Mouse (Mus musculus) midbrain, embryonic 12.5 days (tissue): Measurements from ENCODE around the gene Pcbp1. TPM values are rescaled to one million over a fixed set of nuclear protein-coding genes. Genes with fewer than 3 reads are reported as not detected.
A peak's percentile ranks its signal among the peaks of the same experiment; 100 is the strongest.

Experiments
- ATAC-seq: fragments of 200-750 bp; cut with Nextera tagmentation; 2 replicates; pipeline ENCODE4 v1.8.0; 2017; ENCODE audit warnings: low read depth, moderate TSS enrichment, moderate library complexity; ENCODE audit not compliant: low FRiP score
- H3K27ac ChIP-seq: fragments of 300-500 bp; sonication (generic); replicated peaks from 2 replicates; pipeline ENCODE4 v1.5.1; 2016; ENCODE audit warnings: mild to moderate bottlenecking
- H3K27me3 ChIP-seq: fragments of 300-500 bp; sonication (generic); 2 replicates; pipeline ENCODE4 v1.6.1; 2016; ENCODE audit warnings: mild to moderate bottlenecking
- H3K36me3 ChIP-seq: fragments of 300-500 bp; sonication (generic); 2 replicates; pipeline ENCODE4 v1.6.1; 2016
- H3K4me1 ChIP-seq: fragments of 300-500 bp; sonication (generic); 2 replicates; pipeline ENCODE4 v1.6.1; 2016
- H3K4me2 ChIP-seq: fragments of 300-500 bp; sonication (generic); replicated peaks from 2 replicates; pipeline ENCODE4 v1.6.1; 2016; ENCODE audit warnings: mild to moderate bottlenecking, moderate library complexity
- H3K4me3 ChIP-seq: fragments of 300-500 bp; sonication (generic); 2 replicates; pipeline ENCODE4 v1.5.1; 2016; ENCODE audit warnings: mild to moderate bottlenecking
- H3K9ac ChIP-seq: fragments of 300-500 bp; sonication (generic); replicated peaks from 2 replicates; pipeline ENCODE4 v1.6.1; 2016; ENCODE audit warnings: mild to moderate bottlenecking, moderate library complexity
- H3K9me3 ChIP-seq: fragments of 300-500 bp; sonication (generic); 2 replicates; pipeline ENCODE4 v1.6.1; 2016; ENCODE audit warnings: mild to moderate bottlenecking
- WGBS: fragments of 180-500 bp; shearing (Covaris S2); methylation state at CpG from one replicate; pipeline ENCODE4 v1.1.7; 2016; 5-methylcytosine and 5-hydroxymethylcytosine counted together
- polyA plus RNA-seq: library from polyadenylated mRNA; unstranded; fragments of >200 nt; fragmentation: Nextera tagmentation; extraction: Ambion mirVana; gene quantifications from 2 replicates; pipeline ENCODE4 v1.2.1, GENCODE M21; 2016

The Pcbp1 gene
- polyA plus RNA-seq, 1 experiment from 2014 or later, result 570 TPM

DNA sequence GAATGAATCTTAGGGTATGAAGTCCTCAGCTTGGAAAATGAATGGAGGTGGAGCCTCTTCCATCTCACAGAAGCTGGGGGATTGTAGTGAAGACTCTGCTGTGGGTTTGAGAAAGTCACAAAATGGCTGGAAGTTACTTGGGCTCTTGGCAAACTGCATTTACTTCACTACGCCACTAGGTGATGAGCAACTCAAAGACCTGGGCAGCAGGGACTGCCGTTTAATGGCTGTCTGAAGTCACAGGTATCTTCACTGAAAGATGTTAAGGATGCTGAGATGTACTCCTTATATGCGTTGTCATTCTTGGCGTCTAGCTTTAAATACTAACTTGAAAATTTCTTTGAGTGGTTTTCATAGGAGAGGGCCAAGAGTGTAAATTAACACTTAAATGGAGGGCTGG is 19.1 kb upstream of the Pcbp1 start:
- 58% methylated on average over 4 of the region's 4 CpGs for WGBS
- H3K4me2 ChIP-seq, result no peak overlapping the region
- no peak overlapping the region for H3K4me3 ChIP-seq
- no peak overlapping the region for H3K27ac ChIP-seq
- H3K4me1 ChIP-seq, result no peaks in the 10 kb centered on the region
- no peaks in the 10 kb centered on the region for H3K27me3 ChIP-seq
- no peak overlapping the region for H3K9ac ChIP-seq
- no peak for ATAC-seq
- H3K36me3 ChIP-seq, result peaks cover 65% of the 10 kb centered on the region
- H3K9me3 ChIP-seq, result no peaks in the 10 kb centered on the region

DNA sequence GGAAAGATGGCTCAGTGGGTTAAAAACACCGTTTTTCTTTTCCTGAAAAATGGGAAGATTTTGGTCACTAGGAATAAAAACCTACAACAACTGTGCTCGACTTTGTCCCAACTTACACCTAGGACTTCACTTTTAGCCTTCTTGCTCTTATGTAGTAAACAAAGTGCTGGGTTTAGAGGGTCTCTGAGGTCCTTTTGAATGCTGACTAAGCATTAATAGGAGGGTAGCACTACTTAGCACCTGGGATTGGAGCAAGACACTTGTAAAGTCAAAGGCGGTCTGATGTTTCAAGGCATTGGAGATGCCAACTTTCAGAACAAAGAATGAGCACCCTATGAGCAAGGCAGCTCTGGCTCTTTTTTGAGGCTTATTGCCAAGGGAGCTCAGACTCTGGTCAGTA is 17.7 kb upstream of the Pcbp1 start:
- ATAC-seq, result no peak
- Histone ChIP-seq H3K9me3 (no peaks in the 10 kb centered on the region), H3K4me1 (no peaks in the 10 kb centered on the region), H3K27me3 (no peaks in the 10 kb centered on the region), H3K27ac (no peak overlapping the region), H3K36me3 (peaks cover 61% of the 10 kb centered on the region), H3K4me3 (no peak overlapping the region), H3K4me2 (no peak overlapping the region), H3K9ac (no peak overlapping the region)
- WGBS, result 96% methylated on average over 3 of the region's 3 CpGs

- WGBS, result 97% methylated on average over 13 of the region's 13 CpGs
- H3K4me3 ChIP-seq, result no peak overlapping the region
- no peak overlapping the region for H3K9ac ChIP-seq
- H3K27me3 ChIP-seq, result no peaks in the 10 kb centered on the region
- no peaks in the 10 kb centered on the region for H3K9me3 ChIP-seq
- H3K4me1 ChIP-seq, result no peaks in the 10 kb centered on the region
- no peak overlapping the region for H3K27ac ChIP-seq
- H3K4me2 ChIP-seq, result no peak overlapping the region
- no peak for ATAC-seq
- H3K36me3 ChIP-seq, result peaks cover 60% of the 10 kb centered on the region
These were observed 16.9 kb upstream of the Pcbp1 start for GRCm38 (mm10) chr6:86543060-86543459.

DNA sequence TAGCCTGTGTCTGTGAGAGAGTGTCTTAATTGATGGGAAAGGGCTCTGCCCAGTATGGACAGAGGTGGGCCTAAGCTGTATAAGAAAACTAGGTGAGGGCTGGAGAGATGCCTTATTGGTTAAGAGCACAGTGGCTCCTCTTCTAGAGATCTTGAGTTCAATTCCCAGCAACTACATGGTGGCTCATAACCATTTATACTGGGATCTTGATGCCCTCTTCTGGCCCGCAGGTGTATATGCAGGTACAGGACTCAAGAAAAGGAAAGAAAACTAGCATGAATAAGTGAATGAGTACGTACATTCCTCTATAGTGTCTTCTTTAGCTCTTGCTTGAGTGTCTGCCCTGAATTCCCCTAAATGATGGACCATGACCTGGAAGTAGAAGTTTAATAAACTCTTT is 15.5 kb upstream of the Pcbp1 start:
- WGBS, result 78% methylated on average over 2 of the region's 2 CpGs
- Histone ChIP-seq H3K9me3 (no peaks in the 10 kb centered on the region), H3K4me3 (no peak overlapping the region), H3K9ac (no peak overlapping the region), H3K27me3 (no peaks in the 10 kb centered on the region), H3K27ac (no peak overlapping the region), H3K36me3 (peaks cover 56% of the 10 kb centered on the region), H3K4me2 (no peak overlapping the region), H3K4me1 (no peaks in the 10 kb centered on the region)
- ATAC-seq, result no peak

DNA sequence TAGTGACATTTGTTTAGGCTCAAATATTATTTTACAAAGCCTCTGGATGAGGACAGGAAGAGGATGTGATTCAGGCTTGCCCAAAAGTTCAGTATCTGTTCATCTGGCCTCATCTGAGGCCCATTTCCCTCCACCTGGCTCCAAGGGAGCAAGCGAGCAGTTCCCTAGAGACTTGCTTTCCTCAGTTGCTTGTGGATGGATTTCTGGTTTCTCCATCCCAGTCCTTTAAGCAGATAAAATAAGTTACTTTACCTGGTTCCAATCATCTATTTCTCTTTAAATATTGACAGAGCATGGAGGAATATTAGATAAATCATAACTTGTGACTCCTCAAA is 2.3 kb upstream of the Pcbp1 start:
- Histone ChIP-seq H3K9ac (no peak overlapping the region), H3K9me3 (no peaks in the 10 kb centered on the region), H3K4me3 (no peak overlapping the region), H3K4me2 (no peak overlapping the region), H3K27ac (no peak overlapping the region), H3K27me3 (no peaks in the 10 kb centered on the region), H3K4me1 (peaks cover 14% of the 10 kb centered on the region), H3K36me3 (peaks cover 31% of the 10 kb centered on the region)
- WGBS, result 84% methylated on average over 1 of the region's 1 CpGs
- no peak for ATAC-seq

DNA sequence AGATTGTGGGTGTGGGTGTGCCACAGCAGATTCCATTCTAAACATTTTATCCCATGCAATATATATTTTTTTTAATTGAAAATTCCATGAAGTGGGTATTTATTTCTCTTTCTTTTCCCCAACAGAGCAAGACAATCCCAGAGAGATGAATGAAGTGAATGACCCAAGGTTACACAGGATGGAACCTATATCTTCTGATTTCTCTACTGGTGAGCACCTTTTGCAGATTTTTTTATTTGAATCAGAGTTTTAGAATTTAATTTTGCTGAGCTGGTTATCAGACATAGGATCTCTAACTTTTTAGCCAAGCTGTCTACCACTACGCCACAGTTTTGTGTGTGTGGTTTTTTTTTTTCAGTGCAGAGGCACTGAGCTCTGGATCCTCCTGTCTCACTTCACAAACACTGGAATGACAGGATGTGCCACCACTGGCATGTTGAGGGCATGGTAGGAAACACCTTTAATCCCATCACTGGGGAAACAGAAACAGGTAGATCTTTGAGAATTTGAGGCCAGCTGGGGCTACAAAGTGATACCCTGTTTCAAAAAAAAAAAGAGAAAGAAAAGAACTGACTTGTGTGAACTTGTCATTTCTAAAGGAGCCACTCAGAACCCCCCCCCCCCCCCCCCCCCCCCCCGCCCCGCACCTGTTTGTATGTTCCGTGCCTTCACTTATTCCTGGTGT is 1.8 kb upstream of the Pcbp1 start:
- H3K4me1 ChIP-seq, result peaks cover 19% of the 10 kb centered on the region
- no peak for ATAC-seq
- H3K36me3 ChIP-seq, result peaks cover 25% of the 10 kb centered on the region
- H3K27ac ChIP-seq, result peak overlapping the region; percentile 100
- no peaks in the 10 kb centered on the region for H3K9me3 ChIP-seq
- H3K27me3 ChIP-seq, result no peaks in the 10 kb centered on the region
- H3K4me3 ChIP-seq, result peak overlapping the region; percentile 97
- H3K9ac ChIP-seq, result 0 out of 2 replicates have a peak overlapping the region, but pooled peaks have one; percentile 98
- H3K4me2 ChIP-seq, result peak overlapping the region; percentile 95
- 98% methylated on average over 1 of the region's 4 CpGs for WGBS

GRCm38 (mm10) chr6:86526961-86527740 is 1.0 kb upstream of the Pcbp1 start:
- no peaks in the 10 kb centered on the region for H3K9me3 ChIP-seq
- ATAC-seq, result peak; percentile 66
- H3K27me3 ChIP-seq, result no peaks in the 10 kb centered on the region
- H3K4me2 ChIP-seq, result peak overlapping the region; percentile 95
- peaks cover 24% of the 10 kb centered on the region for H3K36me3 ChIP-seq
- peaks cover 25% of the 10 kb centered on the region for H3K4me1 ChIP-seq
- H3K9ac ChIP-seq, result peak overlapping the region; percentile 98
- H3K27ac ChIP-seq, result peak overlapping the region; percentile 100
- 6% methylated on average over 49 of the region's 49 CpGs for WGBS
- peak overlapping the region; percentile 97 for H3K4me3 ChIP-seq

DNA sequence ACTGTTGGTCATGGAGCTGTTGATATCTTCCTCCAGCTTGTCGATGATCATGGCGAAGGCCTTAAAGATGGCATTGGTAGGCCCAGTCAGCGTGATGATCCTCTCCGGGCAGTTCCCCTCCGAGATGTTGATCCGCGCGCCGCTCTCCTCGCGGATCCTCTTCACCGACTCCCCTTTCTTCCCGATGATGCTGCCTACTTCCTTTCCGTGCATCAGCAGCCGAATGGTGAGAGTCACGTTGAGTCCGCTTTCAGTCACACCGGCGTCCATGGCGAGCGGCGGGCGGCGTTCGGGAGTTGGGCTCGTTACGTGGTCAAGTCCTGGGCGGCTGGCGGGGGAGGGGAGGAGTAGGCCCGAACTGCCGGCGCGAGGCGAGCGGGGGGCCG is 482 bp downstream of the Pcbp1 start:
- H3K36me3 ChIP-seq, result peaks cover 24% of the 10 kb centered on the region
- H3K27ac ChIP-seq, result peak overlapping the region; percentile 100
- peaks cover 25% of the 10 kb centered on the region for H3K4me1 ChIP-seq
- ATAC-seq, result peak; percentile 21
- peak overlapping the region; percentile 95 for H3K4me2 ChIP-seq
- peak overlapping the region; percentile 98 for H3K9ac ChIP-seq
- WGBS, result under 1% methylated on average over 34 of the region's 36 CpGs
- H3K27me3 ChIP-seq, result no peaks in the 10 kb centered on the region
- no peaks in the 10 kb centered on the region for H3K9me3 ChIP-seq
- peak overlapping the region; percentile 97 for H3K4me3 ChIP-seq

DNA sequence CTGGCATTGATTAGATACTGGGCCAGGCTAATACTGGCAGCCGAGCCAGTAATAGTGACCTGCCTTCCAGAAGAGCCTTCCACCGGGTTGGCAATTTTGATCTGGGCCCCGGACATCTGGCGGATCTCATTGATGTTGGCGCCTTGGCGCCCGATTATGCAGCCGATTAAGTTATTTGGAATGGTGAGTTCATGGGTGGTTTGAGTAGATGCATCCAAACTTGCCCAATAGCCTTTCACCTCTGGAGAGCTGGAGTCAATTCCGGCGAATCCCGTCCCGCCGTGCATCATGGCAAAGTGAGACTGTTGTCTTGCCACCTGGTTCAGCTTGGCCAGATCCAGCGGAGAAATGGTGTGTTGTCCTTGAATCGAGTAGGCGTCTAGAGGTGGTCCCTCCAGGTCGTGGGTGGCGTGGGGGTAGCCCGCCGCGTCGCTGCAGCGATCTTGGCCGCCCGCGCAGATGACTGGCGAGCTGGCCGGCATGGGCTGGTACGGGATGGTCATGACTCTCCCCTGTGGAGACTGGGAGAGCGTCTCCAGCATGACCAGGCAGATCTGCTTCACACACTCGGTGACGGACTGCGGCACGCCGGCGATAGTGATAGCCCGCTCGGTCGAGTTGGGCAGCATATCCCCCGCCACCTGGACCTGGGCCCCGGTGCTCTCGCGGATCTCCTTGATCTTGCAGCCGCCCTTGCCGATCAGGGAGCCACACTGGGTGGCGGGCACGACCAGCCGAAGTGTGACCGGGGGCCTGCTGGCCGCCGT is 1.1 kb downstream of the Pcbp1 start:
- peak overlapping the region; percentile 98 for H3K9ac ChIP-seq
- H3K4me3 ChIP-seq, result peak overlapping the region; percentile 97
- WGBS, result under 1% methylated on average over 51 of the region's 51 CpGs
- peaks cover 25% of the 10 kb centered on the region for H3K4me1 ChIP-seq
- peak overlapping the region; percentile 95 for H3K4me2 ChIP-seq
- no peaks in the 10 kb centered on the region for H3K27me3 ChIP-seq
- H3K9me3 ChIP-seq, result no peaks in the 10 kb centered on the region
- H3K27ac ChIP-seq, result peak overlapping the region; percentile 100
- 0 out of 2 replicates have a peak, but pooled peaks have one; percentile 13 for ATAC-seq
- peaks cover 18% of the 10 kb centered on the region for H3K36me3 ChIP-seq

GRCm38 (mm10) chr6:86523755-86524434 is 2.2 kb downstream of the Pcbp1 start:
- no peak for ATAC-seq
- Histone ChIP-seq H3K9ac (peak overlapping the region; percentile 98), H3K36me3 (peaks cover 13% of the 10 kb centered on the region), H3K4me2 (peak overlapping the region; percentile 95), H3K27me3 (no peaks in the 10 kb centered on the region), H3K4me1 (peaks cover 25% of the 10 kb centered on the region), H3K9me3 (no peaks in the 10 kb centered on the region), H3K27ac (peak overlapping the region; percentile 90), H3K4me3 (peak overlapping the region; percentile 97)
- WGBS, result under 1% methylated on average over 15 of the region's 15 CpGs

GRCm38 (mm10) chr6:86523242-86523754 is 2.8 kb downstream of the Pcbp1 start:
- WGBS, result 37% methylated on average over 3 of the region's 3 CpGs
- no peak for ATAC-seq
- peak overlapping the region; percentile 90 for H3K27ac ChIP-seq
- peak overlapping the region; percentile 98 for H3K9ac ChIP-seq
- no peaks in the 10 kb centered on the region for H3K9me3 ChIP-seq
- H3K4me2 ChIP-seq, result peak overlapping the region; percentile 95
- H3K27me3 ChIP-seq, result no peaks in the 10 kb centered on the region
- peak overlapping the region; percentile 97 for H3K4me3 ChIP-seq
- H3K36me3 ChIP-seq, result peaks cover 13% of the 10 kb centered on the region
- peaks cover 23% of the 10 kb centered on the region for H3K4me1 ChIP-seq
